Mouse (Mus musculus) heart, embryonic 10.5 days (tissue): ENCODE results near the gene Src. TPM values are rescaled to one million over a fixed set of nuclear protein-coding genes. Genes with fewer than 3 reads are reported as not detected.
"Not testable (repeated sequence)": the region's sequence is repeated elsewhere in the genome, so short reads cannot be mapped to it uniquely, and the experiment has no call there.

Source experiments
- DNase-seq: peaks from one replicate; pipeline ENCODE4 v3.0.0-alpha.2; 2017; ENCODE audit warnings: low spot score
- H3K27ac ChIP-seq: fragments of 300-500 bp; sonication (generic); 2 replicates; pipeline ENCODE4 v1.5.1; 2016; ENCODE audit warnings: mild to moderate bottlenecking
- H3K27me3 ChIP-seq: fragments of 300-500 bp; sonication (generic); 2 replicates; pipeline ENCODE4 v1.6.1; 2016; ENCODE audit warnings: mild to moderate bottlenecking; ENCODE audit not compliant: poor library complexity, insufficient read depth, severe bottlenecking
- H3K36me3 ChIP-seq: fragments of 300-500 bp; sonication (generic); 2 replicates; pipeline ENCODE4 v1.6.1; 2016; ENCODE audit warnings: mild to moderate bottlenecking, moderate library complexity
- H3K4me1 ChIP-seq: fragments of 300-500 bp; sonication (generic); 2 replicates; pipeline ENCODE4 v1.6.1; 2016; ENCODE audit warnings: mild to moderate bottlenecking
- H3K4me3 ChIP-seq: fragments of 300-500 bp; sonication (generic); 2 replicates; pipeline ENCODE4 v1.5.1; 2016; ENCODE audit warnings: mild to moderate bottlenecking, moderate library complexity
- H3K9me3 ChIP-seq: fragments of 300-500 bp; sonication (generic); 2 replicates; pipeline ENCODE4 v1.6.1; 2016; ENCODE audit warnings: mild to moderate bottlenecking, moderate library complexity
- WGBS: fragments of 180-500 bp; shearing (Covaris S2); methylation state at CpG from one replicate; pipeline ENCODE4 v1.1.7; 2016; 5-methylcytosine and 5-hydroxymethylcytosine counted together
- polyA plus RNA-seq: library from polyadenylated mRNA; unstranded; fragments of >200 nt; fragmentation: Nextera tagmentation; extraction: Ambion mirVana; gene quantifications from 2 replicates; pipeline ENCODE4 v1.2.1, GENCODE M21; 2016

The Src gene
- polyA plus RNA-seq, 1 experiment from 2014 or later: 12.7 TPM

DNA sequence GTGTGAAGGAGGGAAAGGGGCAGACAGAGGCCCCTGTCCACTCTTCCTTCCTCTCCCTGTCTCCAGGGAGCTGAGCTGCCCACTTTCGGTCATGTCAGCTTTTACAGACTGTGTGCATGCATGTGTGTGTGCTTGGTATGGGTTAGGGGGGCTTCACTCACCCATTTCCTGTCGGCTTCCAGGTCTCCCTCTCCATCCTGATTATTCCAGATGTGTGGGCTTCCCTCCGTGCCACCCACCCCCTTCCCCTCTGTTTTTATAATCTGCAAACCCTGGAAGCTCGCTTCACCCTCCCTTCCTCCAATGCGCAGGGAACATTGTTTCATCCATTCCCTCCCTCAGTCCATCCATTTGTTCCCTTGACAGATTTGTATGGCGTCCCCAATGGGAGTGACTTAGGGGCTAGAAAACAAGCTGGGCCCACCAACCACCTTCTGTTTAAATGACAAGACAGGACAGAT lies 56.1 kb downstream of the Src start:
- WGBS: 32% methylated on average over 6 of the region's 6 CpGs
- no peak for DNase-seq
- H3K4me1 ChIP-seq: peaks cover 82% of the 10 kb centered on the region
- no peak overlapping the region for H3K4me3 ChIP-seq
- no peaks in the 10 kb centered on the region for H3K9me3 ChIP-seq
- H3K27me3 ChIP-seq: 0 out of 2 replicates have a peak, but pooled peaks cover 5% of the 10 kb centered on the region
- H3K27ac ChIP-seq: peak overlapping the region; percentile 65
- H3K36me3 ChIP-seq: peaks cover 16% of the 10 kb centered on the region

DNA sequence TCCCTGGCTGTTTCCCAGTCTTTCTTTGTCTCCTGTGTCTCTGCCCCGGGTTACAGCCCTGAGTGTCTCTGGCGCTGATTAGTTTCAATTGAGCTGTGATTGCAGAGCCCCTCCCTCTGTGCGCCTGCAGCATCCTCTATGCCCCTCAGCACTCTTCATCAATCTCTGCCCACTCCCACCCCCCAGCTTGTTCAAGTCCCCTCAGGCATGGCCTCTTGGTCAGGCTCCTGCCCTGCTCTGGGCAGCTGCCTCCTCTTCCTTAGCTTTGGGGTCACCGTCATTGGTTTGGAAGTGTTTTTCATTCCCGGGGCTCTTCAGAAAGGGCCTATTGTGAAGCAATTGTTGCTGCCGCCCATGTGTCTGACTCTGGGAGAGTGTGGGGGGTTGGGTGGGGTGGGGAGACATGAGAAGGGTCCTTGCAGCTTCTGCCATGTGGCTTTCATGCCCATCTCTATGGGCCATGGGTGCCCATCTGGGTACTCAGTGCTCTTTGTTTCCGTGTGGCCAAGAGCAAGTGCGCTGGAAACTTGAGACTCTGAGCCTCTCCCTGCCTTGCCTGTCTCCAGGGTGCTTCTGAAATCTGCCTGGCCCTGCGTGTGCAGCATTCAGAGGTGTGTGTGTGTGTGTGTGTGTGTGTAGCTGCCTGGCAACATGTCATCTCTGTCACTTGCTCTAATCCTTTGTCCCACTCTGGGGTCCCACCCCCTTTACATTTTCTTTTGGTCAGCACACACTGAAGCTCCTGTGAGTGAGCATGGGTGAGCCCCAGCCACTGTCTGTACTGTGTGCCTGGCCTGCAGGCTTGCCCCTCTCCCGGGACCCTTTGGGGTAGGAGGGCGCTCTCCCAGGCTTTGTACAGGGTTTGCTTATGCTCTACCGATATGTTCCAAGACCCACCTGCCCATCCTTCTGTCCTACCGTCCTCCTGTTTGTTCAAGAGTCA lies 57.5 kb downstream of the Src start:
- H3K27ac ChIP-seq: peak overlapping the region; percentile 65
- peaks cover 89% of the 10 kb centered on the region for H3K4me1 ChIP-seq
- 0 out of 2 replicates have a peak, but pooled peaks cover 5% of the 10 kb centered on the region for H3K27me3 ChIP-seq
- H3K4me3 ChIP-seq: no peak overlapping the region
- H3K36me3 ChIP-seq: peaks cover 2% of the 10 kb centered on the region; the same call in 1 of the 2 replicates
- no peaks in the 10 kb centered on the region for H3K9me3 ChIP-seq
- no peak for DNase-seq
- WGBS: 31% methylated on average over 13 of the region's 13 CpGs

DNA sequence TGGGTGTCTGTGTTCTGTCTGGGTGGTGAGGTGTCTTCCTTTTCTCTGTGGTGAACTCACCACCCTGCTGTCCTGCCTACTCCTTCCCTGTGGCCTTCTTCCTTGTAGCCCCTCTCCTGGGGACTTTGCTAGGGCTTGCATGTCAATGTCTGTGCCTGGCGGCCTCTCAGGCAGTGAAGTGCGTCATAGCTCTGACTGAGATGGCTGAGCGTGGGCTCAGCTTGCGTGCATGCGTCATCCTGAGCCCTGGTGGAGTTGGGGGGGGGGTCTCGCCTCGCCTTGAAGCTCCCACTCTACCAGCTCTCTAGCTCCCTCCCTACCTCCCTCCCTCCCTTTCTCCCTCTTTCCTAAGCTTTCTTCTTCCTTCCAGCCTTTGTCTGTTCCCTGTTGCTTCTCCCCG lies 60.4 kb downstream of the Src start:
- H3K36me3 ChIP-seq: no peaks in the 10 kb centered on the region
- H3K27me3 ChIP-seq: peaks cover 7% of the 10 kb centered on the region; the same call in 1 of the 2 replicates
- H3K27ac ChIP-seq: no peak overlapping the region
- no peaks in the 10 kb centered on the region for H3K9me3 ChIP-seq
- no peak overlapping the region for H3K4me3 ChIP-seq
- peaks cover 80% of the 10 kb centered on the region for H3K4me1 ChIP-seq
- WGBS: 61% methylated on average over 8 of the region's 8 CpGs
- no peak for DNase-seq

DNA sequence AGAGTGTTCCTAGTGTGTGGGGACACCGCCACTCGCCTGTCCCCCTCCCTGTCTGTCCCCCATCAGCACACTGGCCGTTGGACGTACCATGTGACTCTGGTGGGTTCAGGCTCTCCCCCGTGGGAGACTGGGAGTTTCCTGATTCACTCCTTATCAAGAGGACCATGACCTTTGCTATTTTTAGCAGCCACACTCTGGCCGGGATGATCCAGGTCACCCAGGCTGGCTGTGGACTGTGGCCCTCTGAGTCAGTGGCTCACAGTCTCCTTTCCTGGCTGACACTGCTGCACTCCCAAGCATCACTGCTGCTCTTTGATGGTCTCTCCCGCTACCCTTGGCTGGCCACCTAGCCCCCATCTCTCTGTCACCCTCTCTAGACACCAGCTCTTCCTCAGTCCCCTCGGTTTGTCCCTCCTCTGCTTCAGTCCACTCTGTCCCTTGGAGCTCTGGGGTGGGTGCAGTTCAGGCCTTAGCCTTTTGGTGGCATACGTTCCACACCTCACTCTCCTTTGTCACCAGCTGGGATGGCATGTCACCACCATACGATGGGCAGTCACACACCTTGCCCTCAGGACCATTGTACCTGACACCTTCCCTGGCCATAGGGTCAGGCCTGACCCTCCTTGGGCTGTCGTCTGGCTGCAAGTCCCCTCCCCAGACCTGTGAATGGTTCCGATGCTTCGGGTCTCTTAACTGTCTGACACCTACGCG lies 61.8 kb downstream of the Src start:
- no peaks in the 10 kb centered on the region for H3K36me3 ChIP-seq
- H3K4me3 ChIP-seq: peak overlapping the region; percentile 6; the same call in 1 of the 2 replicates
- H3K27ac ChIP-seq: peak overlapping the region; percentile 19; the same call in 1 of the 2 replicates
- H3K9me3 ChIP-seq: no peaks in the 10 kb centered on the region
- peaks cover 11% of the 10 kb centered on the region; the same call in 1 of the 2 replicates for H3K27me3 ChIP-seq
- WGBS: 34% methylated on average over 15 of the region's 15 CpGs
- DNase-seq: no peak
- H3K4me1 ChIP-seq: peaks cover 75% of the 10 kb centered on the region

DNA sequence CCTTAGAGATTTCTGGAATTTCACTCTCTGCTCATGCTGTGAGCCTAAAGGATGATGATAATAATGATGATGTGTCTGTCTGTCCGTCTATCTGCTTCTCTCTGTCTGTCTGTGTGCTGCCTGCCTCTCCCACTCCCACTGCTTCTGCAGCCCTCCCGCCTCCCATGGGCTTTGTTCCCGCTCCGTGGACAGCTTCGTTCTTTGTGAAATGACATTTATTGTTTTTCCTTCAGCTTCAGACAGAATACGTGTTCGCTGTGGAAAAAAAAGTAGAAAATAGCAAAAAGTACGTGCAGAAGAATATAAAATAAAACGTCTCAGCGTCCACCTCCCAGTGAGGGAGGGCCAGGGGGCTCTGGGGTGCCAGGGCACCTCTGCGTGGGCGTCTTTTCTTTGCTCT lies 64.5 kb downstream of the Src start:
- Histone ChIP-seq H3K27me3 (peaks cover 11% of the 10 kb centered on the region; the same call in 1 of the 2 replicates), H3K27ac (0 out of 2 replicates have a peak overlapping the region, but pooled peaks have one; percentile 12), H3K4me3 (no peak overlapping the region), H3K36me3 (no peaks in the 10 kb centered on the region), H3K4me1 (peaks cover 60% of the 10 kb centered on the region), H3K9me3 (no peaks in the 10 kb centered on the region)
- 64% methylated on average over 12 of the region's 12 CpGs for WGBS
- no peak for DNase-seq

DNA sequence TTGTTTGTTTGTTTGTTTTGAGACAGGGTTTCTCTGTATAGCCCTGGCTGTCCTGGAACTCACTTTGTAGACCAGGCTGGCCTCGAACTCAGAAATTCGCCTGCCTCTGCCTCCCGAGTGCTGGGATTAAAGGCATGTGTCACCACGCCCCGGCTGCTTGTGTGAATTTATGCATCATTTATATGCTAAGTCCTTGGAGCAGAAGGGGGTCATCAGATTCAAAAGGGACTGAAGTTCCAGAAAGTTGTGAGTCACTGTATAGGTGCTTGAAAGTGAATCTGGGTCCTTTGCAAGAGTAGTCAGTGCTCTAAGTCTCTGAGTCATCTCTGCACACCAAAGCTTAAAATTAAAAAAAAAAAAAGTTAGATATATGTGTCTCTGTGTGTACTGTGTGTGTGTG lies 68.3 kb downstream of the Src start:
- H3K36me3 ChIP-seq, H3K27ac ChIP-seq, H3K27me3 ChIP-seq, DNase-seq, H3K4me3 ChIP-seq, H3K9me3 ChIP-seq: not testable (repeated sequence)
- H3K4me1 ChIP-seq: peaks cover 42% of the 10 kb centered on the region
- 85% methylated on average over 5 of the region's 5 CpGs for WGBS

DNA sequence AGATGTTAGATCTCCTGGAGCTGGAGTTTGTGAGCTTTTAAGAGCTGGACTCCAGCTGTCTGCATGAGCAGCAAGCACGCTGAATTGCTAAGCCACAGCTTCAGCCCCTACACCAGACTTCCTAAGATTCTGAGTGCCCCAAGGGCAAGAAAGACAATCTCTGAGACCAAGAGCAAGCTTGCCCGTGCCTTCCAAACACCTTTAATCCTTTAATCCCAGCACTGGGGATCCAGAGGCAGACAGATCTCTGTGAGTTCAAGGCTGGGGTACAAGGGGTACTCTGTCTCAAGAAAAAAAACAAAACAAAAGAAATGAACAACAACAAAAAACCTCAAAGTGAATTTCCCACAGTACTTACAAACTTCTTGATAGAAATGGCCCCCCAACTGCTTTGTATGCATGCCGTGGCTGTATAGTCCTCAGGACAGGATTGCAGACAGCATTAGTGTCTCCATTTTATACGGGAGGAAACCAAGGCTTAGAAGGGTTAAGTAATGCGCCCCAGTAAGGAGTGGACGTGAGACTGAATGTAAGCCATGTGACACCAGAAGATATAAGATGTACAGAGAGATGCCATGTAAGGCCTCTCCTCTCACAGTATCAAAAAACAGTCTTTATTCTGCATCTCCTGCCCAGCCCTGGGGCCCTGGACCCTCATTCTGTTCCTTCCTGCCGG lies 68.9 kb downstream of the Src start:
- Histone ChIP-seq H3K4me3 (no peak overlapping the region), H3K9me3 (no peaks in the 10 kb centered on the region), H3K36me3 (no peaks in the 10 kb centered on the region), H3K27me3 (0 out of 2 replicates have a peak, but pooled peaks cover 6% of the 10 kb centered on the region), H3K27ac (peak overlapping the region; percentile 68; the same call in 1 of the 2 replicates), H3K4me1 (peaks cover 36% of the 10 kb centered on the region)
- WGBS: 54% methylated on average over 7 of the region's 7 CpGs
- DNase-seq: no peak

DNA sequence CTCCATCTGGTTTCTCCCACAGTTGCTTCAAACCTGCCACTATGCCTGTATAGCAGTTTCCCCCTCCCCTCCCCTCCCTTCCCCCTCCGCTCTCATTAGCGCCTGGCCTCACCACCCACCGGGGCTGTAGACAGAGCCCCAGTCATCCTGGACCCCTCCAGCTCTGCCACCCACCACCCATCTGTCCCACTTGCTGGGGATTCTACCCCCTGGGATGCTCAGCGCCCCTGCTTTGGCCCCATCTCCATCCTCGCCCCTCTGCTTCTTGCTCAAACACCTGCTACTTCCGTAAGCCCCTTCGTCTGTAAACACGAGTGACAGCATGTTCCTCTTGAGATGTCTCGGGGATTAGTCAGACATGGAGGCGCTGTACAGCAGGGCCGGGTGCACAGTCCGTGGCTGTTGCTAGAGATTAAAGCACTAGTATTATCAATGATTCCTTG lies 69.5 kb downstream of the Src start:
- no peak for DNase-seq
- H3K27me3 ChIP-seq: 0 out of 2 replicates have a peak, but pooled peaks cover 6% of the 10 kb centered on the region
- H3K27ac ChIP-seq: peak overlapping the region; percentile 68
- H3K4me1 ChIP-seq: peaks cover 34% of the 10 kb centered on the region
- H3K36me3 ChIP-seq: no peaks in the 10 kb centered on the region
- no peaks in the 10 kb centered on the region for H3K9me3 ChIP-seq
- H3K4me3 ChIP-seq: no peak overlapping the region
- 19% methylated on average over 12 of the region's 12 CpGs for WGBS

DNA sequence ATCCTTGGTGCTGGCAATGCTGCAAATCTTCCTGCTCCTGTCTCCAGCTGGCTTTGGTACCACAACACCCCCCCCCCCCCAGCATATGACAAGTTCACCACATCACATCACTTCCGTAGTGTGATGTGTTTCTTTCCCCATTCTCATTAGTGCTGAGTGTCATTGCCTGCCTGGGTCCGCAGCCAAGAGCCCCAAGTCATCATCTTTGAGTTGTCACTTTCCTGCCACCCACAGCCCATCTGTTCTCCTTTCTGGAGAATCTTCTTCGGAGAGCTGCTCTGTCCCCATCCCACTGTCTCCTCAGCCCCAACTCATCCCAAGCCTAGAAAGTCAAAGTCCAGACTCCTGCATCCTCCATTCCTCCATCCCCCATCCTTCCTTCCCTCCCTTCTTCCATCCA lies 75.0 kb downstream of the Src start:
- Histone ChIP-seq H3K36me3 (no peaks in the 10 kb centered on the region), H3K27ac (no peak overlapping the region), H3K27me3 (peaks cover 16% of the 10 kb centered on the region; the same call in 1 of the 2 replicates), H3K9me3 (no peaks in the 10 kb centered on the region), H3K4me1 (0 out of 2 replicates have a peak, but pooled peaks cover 12% of the 10 kb centered on the region), H3K4me3 (no peak overlapping the region)
- DNase-seq: no peak
- WGBS: 75% methylated on average over 3 of the region's 3 CpGs

DNA sequence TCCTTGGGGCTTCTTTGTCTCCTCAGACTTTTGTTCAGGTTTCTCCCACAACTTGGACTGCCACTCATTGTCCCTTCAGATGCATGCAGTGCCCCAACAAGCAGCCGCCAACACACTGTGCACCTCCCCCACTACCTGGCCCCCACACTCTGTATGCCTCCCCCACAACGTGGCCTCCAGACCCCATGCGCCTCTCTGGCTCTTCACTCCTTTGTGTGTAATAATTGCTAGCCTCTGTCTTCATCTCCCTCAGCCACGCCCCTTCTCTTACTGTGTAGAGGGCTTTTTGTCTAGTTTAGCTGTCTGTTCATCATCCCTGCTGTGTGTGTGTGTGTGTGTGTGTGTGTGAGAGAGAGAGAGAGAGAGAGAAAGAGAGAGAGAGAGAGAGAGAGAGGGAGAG lies 80.3 kb downstream of the Src start:
- Histone ChIP-seq H3K36me3 (no peaks in the 10 kb centered on the region), H3K4me3 (no peak overlapping the region), H3K27me3 (peaks cover 18% of the 10 kb centered on the region; the same call in 1 of the 2 replicates), H3K27ac (peak overlapping the region; percentile 32; the same call in 1 of the 2 replicates), H3K4me1 (0 out of 2 replicates have a peak, but pooled peaks cover 9% of the 10 kb centered on the region), H3K9me3 (no peaks in the 10 kb centered on the region)
- no peak for DNase-seq
- WGBS: 44% methylated on average over 4 of the region's 4 CpGs

DNA sequence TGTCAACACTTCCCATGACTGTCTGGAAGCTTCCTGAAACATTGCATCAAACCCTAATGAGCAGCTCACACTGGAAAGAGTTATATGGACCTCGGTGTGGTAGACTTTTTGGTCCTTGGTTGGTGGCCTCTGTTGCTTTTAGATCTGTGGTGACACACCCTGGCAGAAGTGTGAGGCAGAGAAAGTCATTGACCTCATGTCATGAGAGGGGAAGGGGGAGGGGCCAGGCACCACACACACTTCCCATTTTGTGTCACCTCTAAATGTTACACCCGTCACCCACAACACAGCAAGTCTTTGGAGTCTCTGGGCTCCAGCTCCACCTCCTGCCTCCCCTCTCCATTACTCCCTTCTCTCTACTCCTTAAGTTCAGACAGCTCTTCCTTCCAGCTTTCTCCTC lies 82.1 kb downstream of the Src start:
- 64% methylated on average over 2 of the region's 2 CpGs for WGBS
- Histone ChIP-seq H3K4me3 (no peak overlapping the region), H3K9me3 (no peaks in the 10 kb centered on the region), H3K36me3 (no peaks in the 10 kb centered on the region), H3K27me3 (peaks cover 25% of the 10 kb centered on the region; the same call in 1 of the 2 replicates), H3K27ac (no peak overlapping the region), H3K4me1 (0 out of 2 replicates have a peak, but pooled peaks cover 6% of the 10 kb centered on the region)
- DNase-seq: no peak

DNA sequence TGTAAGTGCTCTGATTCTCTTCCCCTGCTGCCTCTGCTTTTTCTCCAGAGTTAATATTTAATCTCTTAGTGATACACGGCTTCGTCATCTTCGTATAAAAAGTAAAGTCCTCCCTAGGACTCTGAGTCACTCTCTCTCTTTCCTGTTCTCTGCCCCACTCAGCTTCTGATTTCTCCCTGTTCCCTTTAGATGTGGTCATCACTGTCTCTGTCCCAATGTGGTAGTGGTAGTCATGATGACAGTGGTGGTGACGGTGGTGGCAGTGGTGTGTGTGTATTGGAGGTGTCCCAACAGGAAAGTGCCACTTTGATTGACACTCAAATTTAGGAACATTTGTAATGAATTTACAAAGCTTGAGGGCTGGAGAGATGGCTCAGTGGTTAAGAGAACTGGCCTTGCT lies 83.1 kb downstream of the Src start:
- no peak overlapping the region for H3K27ac ChIP-seq
- H3K9me3 ChIP-seq: no peaks in the 10 kb centered on the region
- peaks cover 12% of the 10 kb centered on the region for H3K4me1 ChIP-seq
- no peak for DNase-seq
- peaks cover 34% of the 10 kb centered on the region; the same call in 1 of the 2 replicates for H3K27me3 ChIP-seq
- H3K36me3 ChIP-seq: no peaks in the 10 kb centered on the region
- WGBS: 81% methylated on average over 4 of the region's 4 CpGs
- H3K4me3 ChIP-seq: no peak overlapping the region
